Mouse (Mus musculus) CH12.LX (cell line): Measurements from ENCODE around the gene Bmf.

Experiments used
- CHD1 ChIP-seq: IDR thresholded peaks from 2 replicates; pipeline ENCODE4 v1.6.1; 2012; ENCODE audit warnings: low read depth, low read length, improper control_type of control experiment, inconsistent platforms
- CTCF ChIP-seq, 2 experiments: IDR thresholded peaks in 1 of 2; conservative IDR thresholded peaks in 1 of 2; 2 replicates each; pipeline ENCODE4 v1.5.1; 2011 to 2012; ENCODE audit warnings: low read depth in 2 of 2, low read length in 2 of 2, improper control_type of control experiment in 1 of 2, inconsistent platforms in 1 of 2, mild to moderate bottlenecking in 1 of 2, moderate library complexity in 1 of 2
- POLR2A ChIP-seq: IDR thresholded peaks from 2 replicates; pipeline ENCODE4 v1.6.1; 2011; ENCODE audit warnings: low read depth, mild to moderate bottlenecking, improper control_type of control experiment, low read length
- USF1 ChIP-seq: IDR thresholded peaks from 2 replicates; pipeline ENCODE4 v1.6.1; 2014; ENCODE audit warnings: low read depth, mild to moderate bottlenecking, inconsistent platforms, low read length, improper control_type of control experiment
- USF2 ChIP-seq: conservative IDR thresholded peaks from 2 replicates; pipeline ENCODE4 v1.6.1; 2011; ENCODE audit warnings: low read depth, low read length, improper control_type of control experiment

DNA sequence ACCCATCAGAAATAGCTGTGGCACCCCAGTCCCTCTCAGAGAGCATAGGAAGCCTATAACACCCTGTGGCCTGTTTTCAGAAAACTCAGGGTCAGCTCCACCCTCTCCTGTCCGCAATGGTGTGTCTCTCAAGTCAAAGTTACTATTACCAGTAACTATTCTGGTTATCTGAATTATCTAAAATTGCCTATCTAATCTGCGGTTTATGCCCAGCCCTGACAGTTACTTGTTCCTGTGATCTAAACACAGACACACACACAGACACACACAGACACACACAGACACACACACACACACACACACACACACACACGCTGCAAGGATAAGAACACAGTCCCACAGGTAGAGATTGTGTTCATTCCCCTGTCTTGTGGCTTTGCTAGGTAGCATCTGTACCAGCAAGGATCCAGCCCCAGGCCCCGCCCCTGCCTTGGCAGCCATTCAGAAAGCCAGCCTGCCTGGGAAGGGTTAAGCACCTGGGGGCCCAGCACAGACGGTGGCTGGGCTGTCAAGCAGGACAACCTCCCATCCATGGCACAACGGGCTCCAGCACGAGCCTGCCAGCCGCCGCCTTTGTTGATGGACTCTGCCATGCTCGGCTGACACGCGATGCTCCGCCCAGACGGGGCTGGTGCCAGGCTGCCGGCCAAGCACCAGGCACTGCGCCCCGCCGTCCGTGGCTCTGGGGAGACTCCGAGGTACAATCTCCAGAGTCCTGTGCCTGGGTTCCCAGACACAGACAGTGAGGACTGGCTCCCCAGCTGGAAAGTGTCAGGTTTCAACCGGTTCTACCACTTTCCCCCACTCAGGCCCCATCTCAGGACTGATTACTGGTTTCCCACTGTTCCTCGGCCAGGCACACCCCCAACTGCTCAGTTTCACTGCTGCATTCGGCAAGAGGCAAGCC, 5.3 kb downstream of the Bmf start:
- TF ChIP-seq CTCF (conservative IDR thresholded peaks at IDR 0.05 in 1 of 2, IDR thresholded peaks at IDR 0.05 in 1 of 2; ENCODE audit: low read depth in 2 of 2, low read length in 2 of 2) (no peak), USF1 (no peak), CHD1 (no peak), USF2 (no peak), POLR2A (0 out of 2 replicates have a peak, but pooled peaks have one; percentile 30)
